Mouse (Mus musculus): ENCODE measurements around the gene Haspin. TPM values are rescaled to one million over a fixed set of nuclear protein-coding genes. Genes with fewer than 3 reads are reported as not detected.

Gene Haspin
- polyA plus RNA-seq (2012; rRNA removed) = 256 and 297 TPM in 2 replicates

DNA sequence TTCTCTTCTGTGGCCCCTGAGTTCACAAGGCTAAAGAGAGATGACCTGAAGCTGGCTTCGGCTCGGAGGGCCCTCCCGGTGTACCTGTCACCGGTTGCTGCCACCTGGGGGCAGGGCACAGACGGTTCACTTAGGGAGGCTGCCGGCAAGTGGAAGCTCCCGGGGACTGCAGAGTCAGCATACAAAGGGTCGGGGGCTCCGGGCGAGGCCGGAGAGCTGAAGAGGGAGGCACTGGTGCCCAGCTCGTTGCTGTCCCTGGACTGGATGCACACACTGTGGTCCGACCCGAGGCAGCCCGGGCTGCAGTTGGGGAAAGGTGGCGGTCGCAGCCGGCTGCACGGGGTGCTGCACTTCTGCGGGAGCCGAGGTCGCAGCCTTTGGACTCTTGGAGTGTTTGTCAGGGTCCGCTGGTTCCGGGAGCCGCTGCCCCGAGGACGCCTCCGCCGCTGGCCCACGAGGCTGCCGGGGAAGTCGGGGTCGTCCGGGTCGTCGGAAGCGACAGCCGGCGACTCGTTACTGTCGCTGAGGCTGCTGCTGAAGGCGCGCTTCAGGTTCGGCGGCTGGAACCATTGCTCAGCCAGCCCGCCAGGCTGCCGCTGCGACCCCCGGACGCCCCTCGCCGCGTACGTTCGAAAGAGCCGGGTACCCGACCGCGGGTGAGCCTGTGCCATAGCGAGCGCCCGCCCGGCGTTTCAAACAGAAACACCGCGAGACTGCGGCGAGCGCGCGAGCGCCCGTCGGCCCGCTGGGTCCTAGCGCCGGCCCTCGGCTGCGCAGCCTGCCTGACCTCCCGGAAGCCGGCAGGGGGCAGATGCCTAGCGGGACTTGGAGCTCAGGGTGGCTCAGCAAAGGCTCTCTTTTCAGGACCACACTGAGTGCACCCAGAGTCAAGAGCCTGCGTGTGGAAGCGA is at the start of gene Haspin:
Gene Haspin, minus strand, starts transcription at position 704 of the 911 bp plus-strand sequence.
- no peaks in the 10 kb centered on the region for H3K27me3 ChIP-seq (ENCODE audit: control insufficient read depth, insufficient read depth, low read length)
- TF ChIP-seq CTCF (IDR thresholded peaks at IDR 0.05; ENCODE audit: control insufficient read depth, insufficient read depth, insufficient replicate concordance, low read depth, low read length) = peak; percentile 86
- TF ChIP-seq POLR2A (IDR thresholded peaks at IDR 0.05; ENCODE audit: control insufficient read depth, low read depth, low read length) = peak; percentile 77
- H3K36me3 ChIP-seq (ENCODE audit: control insufficient read depth, insufficient read depth, low read length) = peaks cover 5% of the 10 kb centered on the region
- H3K4me1 ChIP-seq (ENCODE audit: control insufficient read depth, insufficient read depth, low read length) = peaks cover 8% of the 10 kb centered on the region
- H3K4me3 ChIP-seq (ENCODE audit: control insufficient read depth, low read depth, low read length) = peak within 1 kb of the TSS; percentile 95
- H3K27ac ChIP-seq (ENCODE audit: control insufficient read depth, insufficient read depth, low read depth, low read length) = peak within 1 kb of the TSS; percentile 82

DNA sequence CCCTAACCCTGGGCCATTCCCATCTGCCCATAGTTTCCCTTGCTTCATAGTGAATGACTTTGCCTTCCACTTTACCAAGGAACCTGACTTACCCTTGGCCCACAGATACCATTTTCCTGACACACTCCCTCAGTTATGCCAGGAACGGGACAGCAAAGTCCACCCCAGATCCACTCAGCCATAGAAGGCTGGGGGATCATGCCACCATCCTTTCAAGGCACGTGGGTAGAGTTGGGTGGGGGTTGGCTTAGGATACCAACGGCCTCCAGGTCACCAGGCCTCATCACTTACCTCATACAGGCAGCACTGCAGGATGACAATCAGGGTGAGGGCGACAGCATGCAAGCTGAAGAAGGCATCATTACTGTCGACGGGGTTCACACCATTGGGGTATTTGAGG is 49.1 kb upstream of the Haspin start:
- TF ChIP-seq CTCF (IDR thresholded peaks at IDR 0.05; ENCODE audit: control insufficient read depth, insufficient read depth, insufficient replicate concordance, low read depth, low read length) = no peak
- TF ChIP-seq POLR2A (IDR thresholded peaks at IDR 0.05; ENCODE audit: control insufficient read depth, low read depth, low read length) = no peak
- H3K4me3 ChIP-seq (ENCODE audit: control insufficient read depth, low read depth, low read length) = no peak overlapping the region
- H3K27ac ChIP-seq (ENCODE audit: control insufficient read depth, insufficient read depth, low read depth, low read length) = no peak overlapping the region
- peaks cover 3% of the 10 kb centered on the region for H3K36me3 ChIP-seq (ENCODE audit: control insufficient read depth, insufficient read depth, low read length)
- H3K4me1 ChIP-seq (ENCODE audit: control insufficient read depth, insufficient read depth, low read length) = no peaks in the 10 kb centered on the region
- no peaks in the 10 kb centered on the region for H3K27me3 ChIP-seq (ENCODE audit: control insufficient read depth, insufficient read depth, low read length)

DNA sequence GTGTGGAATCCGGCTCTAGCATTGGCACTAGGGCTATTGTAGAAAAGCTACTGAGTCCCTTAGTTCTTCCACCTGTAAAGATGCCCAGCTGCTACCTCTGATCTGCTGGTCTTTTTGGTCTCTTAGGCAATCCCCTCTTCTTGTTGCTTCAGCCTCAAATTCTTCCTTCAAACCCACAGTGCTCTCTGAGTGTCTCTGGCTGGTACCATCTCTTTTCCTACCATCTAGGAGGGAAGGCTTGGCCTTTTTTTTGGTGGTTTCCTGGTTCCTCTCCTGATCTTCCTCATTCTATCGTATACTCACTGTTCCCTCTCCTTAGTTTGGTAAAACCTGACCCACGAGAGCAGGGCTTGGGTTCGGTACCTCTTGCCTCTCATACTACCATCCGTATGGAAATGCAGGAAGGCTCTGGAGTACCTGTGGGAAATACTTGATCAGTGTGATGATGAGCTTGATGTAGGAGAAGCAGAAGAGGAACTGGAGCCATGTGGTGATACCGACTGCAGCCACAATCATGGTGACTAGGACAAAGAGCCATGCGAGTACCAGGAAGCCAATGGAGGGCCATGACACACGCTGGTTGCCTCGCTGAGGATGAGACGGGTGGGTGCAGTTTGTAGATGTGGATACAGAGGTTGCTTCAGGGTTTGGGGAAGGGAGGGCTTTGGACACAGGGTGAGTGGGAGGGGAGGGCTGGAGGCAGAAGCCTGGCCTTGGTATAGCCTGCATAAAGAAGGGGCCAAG is 48.0 kb upstream of the Haspin start:
- no peaks in the 10 kb centered on the region for H3K4me1 ChIP-seq (ENCODE audit: control insufficient read depth, insufficient read depth, low read length)
- H3K27me3 ChIP-seq (ENCODE audit: control insufficient read depth, insufficient read depth, low read length) = no peaks in the 10 kb centered on the region
- TF ChIP-seq POLR2A (IDR thresholded peaks at IDR 0.05; ENCODE audit: control insufficient read depth, low read depth, low read length) = no peak
- no peak for TF ChIP-seq CTCF (IDR thresholded peaks at IDR 0.05; ENCODE audit: control insufficient read depth, insufficient read depth, insufficient replicate concordance, low read depth, low read length)
- H3K36me3 ChIP-seq (ENCODE audit: control insufficient read depth, insufficient read depth, low read length) = peaks cover 1% of the 10 kb centered on the region
- no peak overlapping the region for H3K27ac ChIP-seq (ENCODE audit: control insufficient read depth, insufficient read depth, low read depth, low read length)
- H3K4me3 ChIP-seq (ENCODE audit: control insufficient read depth, low read depth, low read length) = no peak overlapping the region

DNA sequence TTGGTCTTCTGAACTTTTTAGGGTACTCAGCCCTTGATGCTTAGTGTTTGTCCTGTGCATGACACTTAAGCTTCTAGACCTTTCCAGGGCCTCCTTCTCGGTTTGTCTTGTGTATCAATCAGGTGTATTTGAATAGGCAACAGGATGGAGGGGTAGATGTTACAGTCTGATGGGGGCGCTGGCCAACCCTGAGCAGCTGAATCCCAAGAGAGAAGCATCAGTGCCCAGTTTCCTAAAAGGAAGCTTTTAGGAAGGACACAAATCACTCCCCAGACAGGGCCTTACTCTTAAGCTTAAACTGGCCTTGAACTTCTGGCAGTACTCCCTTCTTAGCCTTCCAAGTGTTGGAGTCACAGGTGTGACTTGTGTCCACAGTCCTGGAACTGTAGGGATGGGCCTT is 39.8 kb upstream of the Haspin start:
- peaks cover 6% of the 10 kb centered on the region for H3K4me1 ChIP-seq (ENCODE audit: control insufficient read depth, insufficient read depth, low read length)
- no peak overlapping the region for H3K27ac ChIP-seq (ENCODE audit: control insufficient read depth, insufficient read depth, low read depth, low read length)
- H3K36me3 ChIP-seq (ENCODE audit: control insufficient read depth, insufficient read depth, low read length) = no peaks in the 10 kb centered on the region
- no peaks in the 10 kb centered on the region for H3K27me3 ChIP-seq (ENCODE audit: control insufficient read depth, insufficient read depth, low read length)
- no peak for TF ChIP-seq POLR2A (IDR thresholded peaks at IDR 0.05; ENCODE audit: control insufficient read depth, low read depth, low read length)
- no peak for TF ChIP-seq CTCF (IDR thresholded peaks at IDR 0.05; ENCODE audit: control insufficient read depth, insufficient read depth, insufficient replicate concordance, low read depth, low read length)
- H3K4me3 ChIP-seq (ENCODE audit: control insufficient read depth, low read depth, low read length) = peak overlapping the region; percentile 95

DNA sequence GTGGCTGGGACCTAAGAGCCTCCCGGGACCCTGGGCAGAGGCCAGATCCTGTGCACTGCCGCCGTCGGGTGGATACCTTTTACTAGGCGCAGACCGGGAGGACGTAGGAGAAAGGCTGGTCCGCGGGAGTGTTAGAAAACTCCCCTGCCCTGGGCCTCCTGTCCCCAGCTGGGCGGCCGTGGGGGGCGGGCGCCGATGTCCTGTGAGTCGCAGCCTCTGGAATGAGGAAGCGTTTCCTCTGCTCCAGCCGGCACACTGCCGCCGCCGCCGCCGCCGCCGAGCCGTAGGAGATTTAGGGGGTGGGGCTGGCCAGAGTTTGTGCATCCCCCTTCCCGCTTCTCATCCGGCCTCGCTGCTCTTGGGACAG is 39.4 kb upstream of the Haspin start:
- Histone ChIP-seq H3K36me3 (ENCODE audit: control insufficient read depth, insufficient read depth, low read length) (no peaks in the 10 kb centered on the region), H3K4me3 (ENCODE audit: control insufficient read depth, low read depth, low read length) (peak overlapping the region; percentile 95), H3K27me3 (ENCODE audit: control insufficient read depth, insufficient read depth, low read length) (no peaks in the 10 kb centered on the region), H3K27ac (ENCODE audit: control insufficient read depth, insufficient read depth, low read depth, low read length) (peak overlapping the region; percentile 76), H3K4me1 (ENCODE audit: control insufficient read depth, insufficient read depth, low read length) (peaks cover 6% of the 10 kb centered on the region)
- TF ChIP-seq POLR2A (IDR thresholded peaks at IDR 0.05; ENCODE audit: control insufficient read depth, low read depth, low read length) (no peak), CTCF (IDR thresholded peaks at IDR 0.05; ENCODE audit: control insufficient read depth, insufficient read depth, insufficient replicate concordance, low read depth, low read length) (no peak)

DNA sequence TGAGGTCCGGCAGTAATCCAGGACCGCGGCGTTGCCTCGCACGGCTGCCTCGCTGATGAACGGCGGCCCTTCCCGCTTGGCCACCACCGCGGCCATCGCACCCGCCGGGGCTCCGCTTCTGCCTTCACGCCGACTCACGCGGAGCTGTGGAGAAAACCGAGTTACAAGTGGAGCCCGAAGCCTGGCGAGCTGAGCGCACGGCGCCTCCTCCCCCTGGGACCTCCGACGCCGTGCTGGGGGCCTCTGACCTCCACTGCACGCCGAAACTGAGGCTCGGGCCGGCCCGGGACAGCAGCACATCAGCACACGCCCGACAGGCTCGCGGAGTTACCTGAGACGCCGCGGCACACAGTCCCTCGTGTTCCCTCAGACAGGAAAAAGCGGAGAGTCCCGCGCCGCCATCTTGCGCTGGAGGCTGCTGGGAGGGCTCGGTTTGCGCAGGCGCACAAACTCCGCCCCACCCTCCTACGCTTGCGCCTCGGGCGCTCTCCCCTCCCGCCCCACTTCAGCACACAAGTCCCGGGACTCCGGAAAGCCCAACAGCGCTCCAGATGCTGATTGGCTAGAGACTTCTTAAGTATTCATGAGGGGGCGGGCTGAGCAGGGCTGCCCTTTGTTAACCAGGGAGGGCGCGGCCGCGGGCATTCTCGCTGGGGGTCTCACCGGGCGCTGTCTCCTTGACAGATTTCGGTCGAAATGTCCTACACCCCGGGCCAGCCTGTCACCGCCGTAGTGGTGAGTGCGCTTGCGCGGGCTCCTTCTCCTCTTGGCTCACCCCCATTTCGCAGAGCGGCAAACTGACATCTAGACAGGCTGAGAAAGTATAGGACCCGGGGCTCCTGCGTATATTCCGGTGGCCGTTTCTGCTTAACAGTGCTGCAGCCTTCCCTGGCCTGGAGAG is 38.8 kb upstream of the Haspin start, which contains the start of the genes Emc6 and Tax1bp3:
Gene Emc6, minus strand, starts transcription at position 430 of the 901 bp plus-strand sequence.
Gene Tax1bp3, plus strand, starts transcription at position 476 of the 901 bp plus-strand sequence.
- TF ChIP-seq POLR2A (IDR thresholded peaks at IDR 0.05; ENCODE audit: control insufficient read depth, low read depth, low read length) = peak; percentile 85
- no peak for TF ChIP-seq CTCF (IDR thresholded peaks at IDR 0.05; ENCODE audit: control insufficient read depth, insufficient read depth, insufficient replicate concordance, low read depth, low read length)
- Histone ChIP-seq H3K4me3 (ENCODE audit: control insufficient read depth, low read depth, low read length) (peak within 1 kb of the TSS; percentile 95), H3K36me3 (ENCODE audit: control insufficient read depth, insufficient read depth, low read length) (no peaks in the 10 kb centered on the region), H3K4me1 (ENCODE audit: control insufficient read depth, insufficient read depth, low read length) (peaks cover 6% of the 10 kb centered on the region), H3K27ac (ENCODE audit: control insufficient read depth, insufficient read depth, low read depth, low read length) (peak within 1 kb of the TSS; percentile 76), H3K27me3 (ENCODE audit: control insufficient read depth, insufficient read depth, low read length) (no peaks in the 10 kb centered on the region)

All from testis, adult 2 months (tissue).